Mouse (Mus musculus): ENCODE data around the gene Parp14.
"Not testable (repeated sequence)": the region's sequence is repeated elsewhere in the genome, so short reads cannot be mapped to it uniquely, and the experiment has no call there.

Gene Parp14

GRCm38 (mm10) chr16:35871048-35871851, at the start of gene Parp14:
Gene Parp14 (minus strand): TSS chr16:35871544.
- peak; percentile 56 for DNase-seq

GRCm38 (mm10) chr16:35918721-35919543, 47.6 kb upstream of the Parp14 start:
- DNase-seq = peak; percentile 16

- no peak for DNase-seq
These were observed 43.0 kb upstream of the Parp14 start for GRCm38 (mm10) chr16:35914301-35914700.

- DNase-seq = peak; percentile 7
These were observed 42.2 kb upstream of the Parp14 start for GRCm38 (mm10) chr16:35913526-35913925.

GRCm38 (mm10) chr16:35911449-35911848, 40.1 kb upstream of the Parp14 start:
- DNase-seq = no peak

GRCm38 (mm10) chr16:35907432-35908201, 36.3 kb upstream of the Parp14 start:
- no peak for DNase-seq

- no peak for DNase-seq
These were observed 35.5 kb upstream of the Parp14 start for GRCm38 (mm10) chr16:35906887-35907286.

GRCm38 (mm10) chr16:35905819-35906485, 34.6 kb upstream of the Parp14 start:
- no peak for DNase-seq

- no peak for DNase-seq
These were observed 34.0 kb upstream of the Parp14 start for GRCm38 (mm10) chr16:35905355-35905754.

GRCm38 (mm10) chr16:35904121-35904736, 32.9 kb upstream of the Parp14 start:
- no peak for DNase-seq

- no peak for DNase-seq
These were observed 31.8 kb upstream of the Parp14 start for GRCm38 (mm10) chr16:35903014-35903640.

GRCm38 (mm10) chr16:35900541-35900940, 29.2 kb upstream of the Parp14 start:
- DNase-seq = no peak

GRCm38 (mm10) chr16:35894997-35895396, 23.7 kb upstream of the Parp14 start:
- no peak for DNase-seq

- not testable (repeated sequence) for DNase-seq
These were observed 20.3 kb upstream of the Parp14 start for GRCm38 (mm10) chr16:35891603-35892002.

- no peak for DNase-seq
These were observed 19.3 kb upstream of the Parp14 start for GRCm38 (mm10) chr16:35890645-35891044.

GRCm38 (mm10) chr16:35888910-35889309, 17.6 kb upstream of the Parp14 start:
- DNase-seq = no peak

- DNase-seq = no peak
These were observed 16.8 kb upstream of the Parp14 start for GRCm38 (mm10) chr16:35888174-35888573.

GRCm38 (mm10) chr16:35874416-35874815, 3.1 kb upstream of the Parp14 start:
- DNase-seq = peak; percentile 76

GRCm38 (mm10) chr16:35872410-35873006, 1.2 kb upstream of the Parp14 start:
- DNase-seq = no peak

GRCm38 (mm10) chr16:35871898-35872297, 554 bp upstream of the Parp14 start:
- DNase-seq = no peak

GRCm38 (mm10) chr16:35870581-35871047, 730 bp downstream of the Parp14 start:
- peak; percentile 42 for DNase-seq
